ENCODE assay signal across 21 mouse cellular contexts in the genomic region with DNA sequence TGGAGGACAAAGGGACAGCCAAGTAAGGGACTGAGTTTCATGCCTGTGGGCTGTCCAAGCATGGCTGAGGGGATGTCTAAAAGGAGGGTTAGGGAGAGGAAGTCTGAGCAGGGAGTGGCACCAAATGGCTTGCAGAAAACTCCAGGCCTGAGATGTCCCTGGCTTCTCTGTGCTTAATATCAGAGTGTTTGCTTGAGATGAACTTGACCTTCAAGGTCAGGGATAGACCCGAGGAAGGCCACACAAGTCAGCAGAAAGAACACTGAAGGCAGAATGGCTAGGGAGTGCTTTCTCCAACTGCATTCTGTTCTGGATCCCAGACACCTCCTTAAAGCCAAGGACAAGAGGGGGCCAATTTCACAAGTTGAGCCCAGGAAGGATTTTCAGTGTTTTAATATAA.
A peak's percentile ranks its signal among the peaks of the same experiment; 100 is the strongest.
DNase-seq lines count a peak whose midpoint lies in the region; ATAC-seq and TF ChIP-seq lines count a peak whose summit lies in the region.
"Had no signal": no experiment of that assay in that cellular context is flagged by ENCODE, and none has a peak within 500 bp of the region (broad histone marks: within the 10 kb centered on the region; RNA-seq: fewer than 3 reads in every experiment).

No protein-coding gene starts in this region.

- H3K9ac ChIP-seq in midbrain, embryonic 14.5 days (replicated peaks; ENCODE audit: low read length): no peak overlapping the region
- H3K9ac ChIP-seq: forebrain, postnatal 0 days; heart, embryonic 15.5 days; hindbrain, embryonic 13.5 days; limb, embryonic 12.5 days; liver, embryonic 14.5 days; lung, embryonic 14.5 days; neural tube, embryonic 15.5 days had no signal

- TF ChIP-seq POLR2A in testis, adult 2 months (IDR thresholded peaks at IDR 0.05; ENCODE audit: control insufficient read depth, low read depth, low read length): no peak

- peak overlapping the region; percentile 85 for H3K27ac ChIP-seq in left cerebral cortex, adult 2 months
- peak overlapping the region; percentile 68 for H3K27ac ChIP-seq in testis, adult 2 months (ENCODE audit: control insufficient read depth, insufficient read depth, low read depth, low read length)
- H3K27ac ChIP-seq in midbrain, embryonic 14.5 days (replicated peaks; ENCODE audit: low read depth, low read length): no peak overlapping the region
- H3K27ac ChIP-seq: heart, embryonic 15.5 days; kidney, postnatal 0 days; liver, embryonic 14.5 days; neural tube, embryonic 15.5 days had no signal

- no peak for ATAC-seq in midbrain, embryonic 14.5 days (ENCODE audit: low FRiP score, low TSS enrichment)

- peak; percentile 30 for DNase-seq in adrenal gland, adult 8-10 months
- DNase-seq in adrenal gland, postnatal 14 days: no peak
- DNase-seq in left cerebral cortex, adult 2 months (ENCODE audit: extremely low spot score in 1 of 2, low spot score in 2 of 2): no peak
- no peak for DNase-seq in left cerebral cortex, postnatal 25 days (ENCODE audit: low spot score in 2 of 2)
- no peak for DNase-seq in testis, postnatal 10 days (ENCODE audit: low spot score)
- no peak for DNase-seq in cerebellum, adult 18-20 months
- DNase-seq in midbrain, embryonic 14.5 days: no peak
- DNase-seq: cerebellum, adult 11-12 months; forebrain, postnatal 0 days; spleen, adult 18-20 months had no signal

- intact Hi-C loops in left cerebral cortex, adult 2 months (cut with DNase I): loop anchor here (2.0 to 10.0 kb wide), 5 partner anchors 221 to 483 kb away; no protein-coding TSS in a partner anchor
- intact Hi-C loops in left cerebral cortex, postnatal 25 days (cut with DNase I): loop anchor here (5.0 kb wide), 1 partner anchor 788 kb away; no protein-coding TSS in a partner anchor

- no peak overlapping the region for H3K4me3 ChIP-seq in left cerebral cortex, adult 2 months
- no peak overlapping the region for H3K4me3 ChIP-seq in testis, adult 2 months (ENCODE audit: control insufficient read depth, low read depth, low read length)
- H3K4me3 ChIP-seq in midbrain, embryonic 14.5 days (replicated peaks; ENCODE audit: low read depth, low read length): no peak overlapping the region
- H3K4me3 ChIP-seq: forebrain, embryonic 10.5 days; heart, embryonic 15.5 days; hindbrain, embryonic 13.5 days; limb, embryonic 12.5 days; neural tube, embryonic 15.5 days had no signal

- no peaks in the 10 kb centered on the region for H3K36me3 ChIP-seq in testis, adult 2 months (ENCODE audit: control insufficient read depth, insufficient read depth, low read length)
- no peaks in the 10 kb centered on the region for H3K36me3 ChIP-seq in midbrain, embryonic 14.5 days (ENCODE audit: control insufficient read depth, insufficient read depth, low read length)
- H3K36me3 ChIP-seq: forebrain, embryonic 10.5 days; heart, embryonic 15.5 days; hindbrain, embryonic 13.5 days; limb, embryonic 12.5 days; neural tube, embryonic 15.5 days had no signal

- no peaks in the 10 kb centered on the region for H3K9me3 ChIP-seq in midbrain, embryonic 14.5 days (ENCODE audit: control insufficient read depth, low read length)
- H3K9me3 ChIP-seq: forebrain, embryonic 10.5 days; heart, embryonic 15.5 days; hindbrain, embryonic 13.5 days; limb, embryonic 12.5 days; neural tube, embryonic 15.5 days had no signal

- no peaks in the 10 kb centered on the region for H3K27me3 ChIP-seq in testis, adult 2 months (ENCODE audit: control insufficient read depth, insufficient read depth, low read length)
- no peaks in the 10 kb centered on the region for H3K27me3 ChIP-seq in midbrain, embryonic 14.5 days (ENCODE audit: control insufficient read depth, insufficient read depth, low read length)
- H3K27me3 ChIP-seq: heart, embryonic 15.5 days; limb, embryonic 12.5 days; neural tube, embryonic 15.5 days; Patski had no signal

- 79% methylated on average over 1 of the region's 1 CpGs for WGBS in midbrain, embryonic 14.5 days

- no peak overlapping the region for H3K4me2 ChIP-seq in midbrain, embryonic 14.5 days (ENCODE audit: low read length)
- H3K4me2 ChIP-seq: heart, embryonic 15.5 days; hindbrain, embryonic 13.5 days; limb, embryonic 12.5 days; lung, embryonic 14.5 days; midbrain, embryonic 11.5 days; neural tube, embryonic 15.5 days had no signal

- peaks cover 11% of the 10 kb centered on the region for H3K4me1 ChIP-seq in testis, adult 2 months (ENCODE audit: control insufficient read depth, insufficient read depth, low read length)
- H3K4me1 ChIP-seq in midbrain, embryonic 14.5 days (ENCODE audit: control insufficient read depth, insufficient read depth, low read length): no peaks in the 10 kb centered on the region

- no peak for TF ChIP-seq CTCF in left cerebral cortex, adult 2 months (IDR thresholded peaks at IDR 0.05)
- TF ChIP-seq CTCF in testis, adult 2 months (IDR thresholded peaks at IDR 0.05; ENCODE audit: control insufficient read depth, insufficient read depth, insufficient replicate concordance, low read depth, low read length): no peak
